Mouse (Mus musculus): ENCODE measurements around the gene Med24.
A peak's percentile ranks its signal among the peaks of the same experiment; 100 is the strongest.

Med24 gene

GRCm38 (mm10) chr11:98765421-98766309, 36.4 kb upstream of the Med24 start:
- DNase-seq (ENCODE audit: low spot score), result no peak

GRCm38 (mm10) chr11:98764746-98765145, 35.5 kb upstream of the Med24 start:
- no peak for DNase-seq (ENCODE audit: low spot score)

GRCm38 (mm10) chr11:98764091-98764490, 34.9 kb upstream of the Med24 start:
- no peak for DNase-seq (ENCODE audit: low spot score)

GRCm38 (mm10) chr11:98763502-98763861, 34.2 kb upstream of the Med24 start:
- no peak for DNase-seq (ENCODE audit: low spot score)

- DNase-seq (ENCODE audit: low spot score), result no peak
These were observed 33.7 kb upstream of the Med24 start for GRCm38 (mm10) chr11:98762756-98763501.

- no peak for DNase-seq (ENCODE audit: low spot score)
These were observed 32.7 kb upstream of the Med24 start for GRCm38 (mm10) chr11:98761939-98762338.

GRCm38 (mm10) chr11:98756711-98757110, 27.5 kb upstream of the Med24 start:
- DNase-seq (ENCODE audit: low spot score), result no peak

- DNase-seq (ENCODE audit: low spot score), result no peak
These were observed 26.6 kb upstream of the Med24 start for GRCm38 (mm10) chr11:98755726-98756380.

GRCm38 (mm10) chr11:98754621-98755181, 25.5 kb upstream of the Med24 start:
- DNase-seq (ENCODE audit: low spot score), result no peak

- DNase-seq (ENCODE audit: low spot score), result no peak
These were observed 25.0 kb upstream of the Med24 start for GRCm38 (mm10) chr11:98754151-98754620.

GRCm38 (mm10) chr11:98753264-98753663, 24.0 kb upstream of the Med24 start:
- no peak for DNase-seq (ENCODE audit: low spot score)

- no peak for DNase-seq (ENCODE audit: low spot score)
These were observed 23.4 kb upstream of the Med24 start for GRCm38 (mm10) chr11:98752562-98753140.

GRCm38 (mm10) chr11:98751221-98751782, 22.1 kb upstream of the Med24 start:
- DNase-seq (ENCODE audit: low spot score), result no peak

- no peak for DNase-seq (ENCODE audit: low spot score)
These were observed 21.3 kb upstream of the Med24 start for GRCm38 (mm10) chr11:98750351-98751201.

- no peak for DNase-seq (ENCODE audit: low spot score)
These were observed 20.5 kb upstream of the Med24 start for GRCm38 (mm10) chr11:98749716-98750115.

- no peak for DNase-seq (ENCODE audit: low spot score)
These were observed 19.5 kb upstream of the Med24 start for GRCm38 (mm10) chr11:98748506-98749416.

- no peak for DNase-seq (ENCODE audit: low spot score)
These were observed 18.7 kb upstream of the Med24 start for GRCm38 (mm10) chr11:98747804-98748505.

GRCm38 (mm10) chr11:98746855-98747693, 17.8 kb upstream of the Med24 start:
- DNase-seq (ENCODE audit: low spot score), result peak; percentile 73

All from urinary bladder, postnatal 25 days (tissue).